Mouse (Mus musculus): Measurements from ENCODE around the gene Vsig10l. TPM values are rescaled to one million over a fixed set of nuclear protein-coding genes. Genes with fewer than 3 reads are reported as not detected.

Gene Vsig10l
- polyA plus RNA-seq, 1 experiment from 2014 or later, result 6.1 TPM

- no peak overlapping the region for H3K4me3 ChIP-seq (ENCODE audit: low read depth, low read length)
- H3K9ac ChIP-seq (replicated peaks; ENCODE audit: low read depth, low read length), result no peak overlapping the region
- H3K4me1 ChIP-seq (ENCODE audit: control insufficient read depth, insufficient read depth, low read length), result no peaks in the 10 kb centered on the region
- no peak for ATAC-seq (ENCODE audit: insufficient number of reproducible peaks, insufficient read depth, low FRiP score, low read depth)
- no peaks in the 10 kb centered on the region for H3K36me3 ChIP-seq (ENCODE audit: control insufficient read depth, insufficient read depth, low read length)
- H3K4me2 ChIP-seq (replicated peaks; ENCODE audit: low read depth, low read length), result no peak overlapping the region
- no peaks in the 10 kb centered on the region for H3K9me3 ChIP-seq (ENCODE audit: control insufficient read depth, low read depth, low read length)
- 0 out of 2 replicates have a peak, but pooled peaks cover 3% of the 10 kb centered on the region for H3K27me3 ChIP-seq (ENCODE audit: control insufficient read depth, insufficient read depth, low read length)
- WGBS, result 52% methylated on average over 5 of the region's 5 CpGs
- H3K27ac ChIP-seq (ENCODE audit: low read length), result no peak overlapping the region
Observed at GRCm38 (mm10) chr7:43488646-43489045, 25.7 kb downstream of the Vsig10l start.

GRCm38 (mm10) chr7:43489631-43490125 is 26.7 kb downstream of the Vsig10l start, which contains the start of gene Iglon5:
TSS of gene Iglon5 (minus strand) at chr7:43490075.
- Histone ChIP-seq H3K9ac (replicated peaks; ENCODE audit: low read depth, low read length) (peak within 1 kb of the TSS; percentile 52), H3K9me3 (ENCODE audit: control insufficient read depth, low read depth, low read length) (no peaks in the 10 kb centered on the region), H3K27ac (ENCODE audit: low read length) (no peak within 1 kb of the TSS), H3K4me1 (ENCODE audit: control insufficient read depth, insufficient read depth, low read length) (no peaks in the 10 kb centered on the region), H3K36me3 (ENCODE audit: control insufficient read depth, insufficient read depth, low read length) (no peaks in the 10 kb centered on the region), H3K4me3 (ENCODE audit: low read depth, low read length) (peak within 1 kb of the TSS; percentile 39), H3K27me3 (ENCODE audit: control insufficient read depth, insufficient read depth, low read length) (0 out of 2 replicates have a peak, but pooled peaks cover 3% of the 10 kb centered on the region), H3K4me2 (replicated peaks; ENCODE audit: low read depth, low read length) (peak within 1 kb of the TSS; percentile 67)
- peak; percentile 19; the same call in 1 of the 2 replicates for ATAC-seq (ENCODE audit: insufficient number of reproducible peaks, insufficient read depth, low FRiP score, low read depth)
- WGBS, result 2% methylated on average over 26 of the region's 41 CpGs

DNA sequence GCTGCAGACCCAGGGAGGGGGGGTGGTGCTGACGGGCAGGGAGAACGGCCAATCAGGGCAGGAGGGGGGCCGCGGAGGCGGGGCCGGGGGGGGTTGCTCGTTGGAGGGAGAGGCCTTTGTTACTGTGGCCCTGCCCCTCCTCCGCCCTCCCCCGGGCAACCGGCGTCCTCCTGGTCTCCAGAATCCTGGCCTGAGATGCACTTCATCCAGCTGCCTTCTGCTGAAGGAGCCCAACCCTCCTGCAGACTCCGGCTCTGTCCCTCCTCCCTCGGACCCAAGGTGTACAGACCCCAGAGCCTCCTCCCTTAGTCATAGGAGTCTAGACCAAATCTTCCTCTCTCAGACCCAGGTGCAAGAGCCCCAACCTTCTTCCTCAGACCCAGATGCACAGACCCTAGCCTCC is 27.2 kb downstream of the Vsig10l start:
- Histone ChIP-seq H3K9ac (replicated peaks; ENCODE audit: low read depth, low read length) (peak overlapping the region; percentile 52; the same call in 1 of the 2 replicates), H3K4me1 (ENCODE audit: control insufficient read depth, insufficient read depth, low read length) (no peaks in the 10 kb centered on the region), H3K4me3 (ENCODE audit: low read depth, low read length) (peak overlapping the region; percentile 39), H3K27me3 (ENCODE audit: control insufficient read depth, insufficient read depth, low read length) (0 out of 2 replicates have a peak, but pooled peaks cover 3% of the 10 kb centered on the region), H3K4me2 (replicated peaks; ENCODE audit: low read depth, low read length) (peak overlapping the region; percentile 67), H3K27ac (ENCODE audit: low read length) (no peak overlapping the region), H3K9me3 (ENCODE audit: control insufficient read depth, low read depth, low read length) (no peaks in the 10 kb centered on the region), H3K36me3 (ENCODE audit: control insufficient read depth, insufficient read depth, low read length) (no peaks in the 10 kb centered on the region)
- peak; percentile 81 for ATAC-seq (ENCODE audit: insufficient number of reproducible peaks, insufficient read depth, low FRiP score, low read depth)
- 0% methylated on average over 9 of the region's 13 CpGs for WGBS

- no peak overlapping the region for H3K27ac ChIP-seq (ENCODE audit: low read length)
- no peak for ATAC-seq (ENCODE audit: insufficient number of reproducible peaks, insufficient read depth, low FRiP score, low read depth)
- 0 out of 2 replicates have a peak, but pooled peaks cover 3% of the 10 kb centered on the region for H3K27me3 ChIP-seq (ENCODE audit: control insufficient read depth, insufficient read depth, low read length)
- no peaks in the 10 kb centered on the region for H3K9me3 ChIP-seq (ENCODE audit: control insufficient read depth, low read depth, low read length)
- H3K36me3 ChIP-seq (ENCODE audit: control insufficient read depth, insufficient read depth, low read length), result no peaks in the 10 kb centered on the region
- 61% methylated on average over 9 of the region's 9 CpGs for WGBS
- H3K4me1 ChIP-seq (ENCODE audit: control insufficient read depth, insufficient read depth, low read length), result no peaks in the 10 kb centered on the region
- no peak overlapping the region for H3K9ac ChIP-seq (replicated peaks; ENCODE audit: low read depth, low read length)
- H3K4me2 ChIP-seq (replicated peaks; ENCODE audit: low read depth, low read length), result no peak overlapping the region
- no peak overlapping the region for H3K4me3 ChIP-seq (ENCODE audit: low read depth, low read length)
Observed at GRCm38 (mm10) chr7:43490861-43491260, 27.9 kb downstream of the Vsig10l start.

DNA sequence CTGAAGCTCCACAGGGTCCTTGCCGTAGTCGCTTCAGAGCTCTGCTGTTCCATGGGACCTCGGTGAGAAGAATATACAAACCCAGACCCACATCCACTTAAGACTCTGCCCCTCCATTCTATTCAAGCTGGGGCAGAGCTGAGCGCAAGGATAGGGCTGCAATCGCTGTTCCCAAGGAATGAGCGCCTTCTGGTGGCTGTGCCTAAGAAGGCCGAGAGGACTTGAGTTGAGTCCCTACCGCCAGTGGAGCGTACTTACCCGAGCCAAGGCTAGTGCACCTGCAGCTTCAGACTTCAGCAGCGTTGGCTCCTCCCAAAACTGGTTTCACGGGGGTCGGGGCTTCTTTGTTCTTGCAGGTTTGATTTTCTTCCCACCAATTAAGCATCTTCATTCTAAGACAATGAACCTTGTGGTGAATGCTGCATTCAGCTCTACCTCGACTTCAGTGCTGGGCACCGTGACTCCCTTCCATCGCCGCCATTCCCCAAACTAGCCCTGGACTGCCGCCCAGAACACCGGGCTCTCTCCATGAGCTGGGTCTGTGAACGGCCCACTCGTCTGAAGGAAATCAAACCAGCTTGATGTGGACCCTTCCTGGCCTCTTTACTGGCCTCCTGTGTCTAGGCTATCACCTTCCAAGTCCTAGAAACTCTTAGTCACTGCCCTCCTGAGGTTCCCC is 32.5 kb downstream of the Vsig10l start:
- H3K27ac ChIP-seq (ENCODE audit: low read length), result no peak overlapping the region
- H3K9ac ChIP-seq (replicated peaks; ENCODE audit: low read depth, low read length), result no peak overlapping the region
- no peaks in the 10 kb centered on the region for H3K27me3 ChIP-seq (ENCODE audit: control insufficient read depth, insufficient read depth, low read length)
- H3K9me3 ChIP-seq (ENCODE audit: control insufficient read depth, low read depth, low read length), result no peaks in the 10 kb centered on the region
- no peak for ATAC-seq (ENCODE audit: insufficient number of reproducible peaks, insufficient read depth, low FRiP score, low read depth)
- no peak overlapping the region for H3K4me3 ChIP-seq (ENCODE audit: low read depth, low read length)
- WGBS, result 20% methylated on average over 21 of the region's 21 CpGs
- H3K36me3 ChIP-seq (ENCODE audit: control insufficient read depth, insufficient read depth, low read length), result no peaks in the 10 kb centered on the region
- no peak overlapping the region for H3K4me2 ChIP-seq (replicated peaks; ENCODE audit: low read depth, low read length)
- no peaks in the 10 kb centered on the region for H3K4me1 ChIP-seq (ENCODE audit: control insufficient read depth, insufficient read depth, low read length)

- no peaks in the 10 kb centered on the region for H3K27me3 ChIP-seq (ENCODE audit: control insufficient read depth, insufficient read depth, low read length)
- WGBS, result 43% methylated on average over 4 of the region's 4 CpGs
- H3K9me3 ChIP-seq (ENCODE audit: control insufficient read depth, low read depth, low read length), result no peaks in the 10 kb centered on the region
- H3K27ac ChIP-seq (ENCODE audit: low read length), result no peak overlapping the region
- no peak for ATAC-seq (ENCODE audit: insufficient number of reproducible peaks, insufficient read depth, low FRiP score, low read depth)
- H3K36me3 ChIP-seq (ENCODE audit: control insufficient read depth, insufficient read depth, low read length), result no peaks in the 10 kb centered on the region
- no peak overlapping the region for H3K9ac ChIP-seq (replicated peaks; ENCODE audit: low read depth, low read length)
- H3K4me2 ChIP-seq (replicated peaks; ENCODE audit: low read depth, low read length), result no peak overlapping the region
- H3K4me1 ChIP-seq (ENCODE audit: control insufficient read depth, insufficient read depth, low read length), result no peaks in the 10 kb centered on the region
- no peak overlapping the region for H3K4me3 ChIP-seq (ENCODE audit: low read depth, low read length)
Observed at GRCm38 (mm10) chr7:43511707-43512478, 48.9 kb downstream of the Vsig10l start.

- H3K4me2 ChIP-seq (replicated peaks; ENCODE audit: low read depth, low read length), result no peak overlapping the region
- no peaks in the 10 kb centered on the region for H3K36me3 ChIP-seq (ENCODE audit: control insufficient read depth, insufficient read depth, low read length)
- H3K4me3 ChIP-seq (ENCODE audit: low read depth, low read length), result no peak overlapping the region
- no peaks in the 10 kb centered on the region for H3K27me3 ChIP-seq (ENCODE audit: control insufficient read depth, insufficient read depth, low read length)
- no peaks in the 10 kb centered on the region for H3K4me1 ChIP-seq (ENCODE audit: control insufficient read depth, insufficient read depth, low read length)
- no peak for ATAC-seq (ENCODE audit: insufficient number of reproducible peaks, insufficient read depth, low FRiP score, low read depth)
- H3K9me3 ChIP-seq (ENCODE audit: control insufficient read depth, low read depth, low read length), result no peaks in the 10 kb centered on the region
- H3K9ac ChIP-seq (replicated peaks; ENCODE audit: low read depth, low read length), result no peak overlapping the region
- H3K27ac ChIP-seq (ENCODE audit: low read length), result no peak overlapping the region
- 84% methylated on average over 4 of the region's 4 CpGs for WGBS
Observed at GRCm38 (mm10) chr7:43512519-43512918, 49.6 kb downstream of the Vsig10l start.

DNA sequence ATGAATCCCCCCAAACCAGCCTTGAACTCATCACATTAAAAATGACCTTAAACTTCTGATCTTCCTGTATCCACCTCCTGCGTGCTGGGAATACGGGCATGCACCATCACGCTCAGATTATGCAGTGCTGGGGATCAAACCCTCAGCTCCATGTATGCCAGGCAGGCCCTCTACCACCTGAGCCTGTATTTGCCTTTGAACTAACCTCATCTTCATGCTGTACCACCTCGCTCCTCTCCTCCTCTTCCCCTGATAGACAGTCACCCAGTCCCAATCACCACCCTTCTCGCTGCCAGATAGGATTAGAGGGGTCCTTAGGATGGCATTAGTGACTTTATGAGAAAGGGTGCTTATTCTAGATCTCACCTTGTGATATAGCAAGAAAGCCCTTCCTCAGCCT is 52.1 kb downstream of the Vsig10l start:
- Histone ChIP-seq H3K9me3 (ENCODE audit: control insufficient read depth, low read depth, low read length) (no peaks in the 10 kb centered on the region), H3K4me2 (replicated peaks; ENCODE audit: low read depth, low read length) (no peak overlapping the region), H3K4me3 (ENCODE audit: low read depth, low read length) (no peak overlapping the region), H3K27ac (ENCODE audit: low read length) (no peak overlapping the region), H3K36me3 (ENCODE audit: control insufficient read depth, insufficient read depth, low read length) (no peaks in the 10 kb centered on the region), H3K27me3 (ENCODE audit: control insufficient read depth, insufficient read depth, low read length) (no peaks in the 10 kb centered on the region), H3K4me1 (ENCODE audit: control insufficient read depth, insufficient read depth, low read length) (no peaks in the 10 kb centered on the region), H3K9ac (replicated peaks; ENCODE audit: low read depth, low read length) (no peak overlapping the region)
- 76% methylated on average over 5 of the region's 5 CpGs for WGBS
- no peak for ATAC-seq (ENCODE audit: insufficient number of reproducible peaks, insufficient read depth, low FRiP score, low read depth)
